Mouse (Mus musculus): ENCODE measurements at regions not wholly inside any gene's neighbourhood (a gene's known extent, or its start where the extent isn't known, plus 50 kb on each side); places are given as distances from the start of the nearest gene placed in this dataset.

DNA sequence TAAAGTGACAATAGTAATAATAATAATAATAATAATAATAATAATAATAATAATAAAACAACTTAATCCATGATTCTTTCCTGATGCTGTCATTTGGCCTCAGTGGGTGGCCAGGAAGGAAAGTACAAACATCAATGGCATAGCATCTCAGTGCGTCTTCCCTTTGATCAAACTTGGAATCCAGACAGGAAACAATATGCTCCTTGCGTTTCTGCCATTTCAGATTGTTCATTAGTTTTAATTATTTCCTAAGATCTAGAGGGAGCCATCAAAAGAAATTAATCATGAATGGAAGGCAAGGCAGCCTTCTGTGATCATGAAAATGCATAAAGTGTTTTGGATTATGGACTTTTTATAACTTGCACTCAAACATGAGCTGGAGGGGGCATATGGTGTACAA lies 125.6 kb upstream of the Crbn start:
- TF ChIP-seq POLR2A (IDR thresholded peaks at IDR 0.05; ENCODE audit: control insufficient read depth, low read depth, low read length) (no peak), CTCF (IDR thresholded peaks at IDR 0.05; ENCODE audit: control insufficient read depth, insufficient read depth, insufficient replicate concordance, low read depth, low read length) (no peak)
- Histone ChIP-seq H3K36me3 (ENCODE audit: control insufficient read depth, insufficient read depth, low read length) (no peaks in the 10 kb centered on the region), H3K4me1 (ENCODE audit: control insufficient read depth, insufficient read depth, low read length) (no peaks in the 10 kb centered on the region), H3K4me3 (ENCODE audit: control insufficient read depth, low read depth, low read length) (no peak overlapping the region), H3K27ac (ENCODE audit: control insufficient read depth, insufficient read depth, low read depth, low read length) (no peak overlapping the region), H3K27me3 (ENCODE audit: control insufficient read depth, insufficient read depth, low read length) (no peaks in the 10 kb centered on the region)

DNA sequence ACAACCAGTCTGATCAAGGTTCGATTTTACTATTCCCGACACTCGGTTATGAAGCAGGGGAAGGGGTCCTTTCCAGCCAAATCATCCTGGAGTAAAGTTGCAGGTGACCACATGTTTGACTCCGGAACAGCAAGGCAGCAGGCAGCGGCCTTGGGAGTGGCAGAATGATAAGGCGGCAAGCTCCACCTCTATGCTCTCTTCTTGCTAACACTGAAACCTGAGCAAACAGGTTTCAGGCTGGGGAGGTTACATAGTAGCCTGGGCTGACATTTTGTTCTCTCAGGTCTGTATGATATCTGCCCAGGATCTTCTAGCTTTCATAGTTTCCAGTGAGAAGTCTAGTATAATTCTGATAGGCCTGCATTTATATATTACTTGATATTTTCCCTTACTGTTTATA lies 133.7 kb upstream of the Crbn start:
- Histone ChIP-seq H3K4me3 (ENCODE audit: control insufficient read depth, low read depth, low read length) (no peak overlapping the region), H3K27ac (ENCODE audit: control insufficient read depth, insufficient read depth, low read depth, low read length) (no peak overlapping the region), H3K4me1 (ENCODE audit: control insufficient read depth, insufficient read depth, low read length) (no peaks in the 10 kb centered on the region), H3K36me3 (ENCODE audit: control insufficient read depth, insufficient read depth, low read length) (no peaks in the 10 kb centered on the region), H3K27me3 (ENCODE audit: control insufficient read depth, insufficient read depth, low read length) (no peaks in the 10 kb centered on the region)
- TF ChIP-seq POLR2A (IDR thresholded peaks at IDR 0.05; ENCODE audit: control insufficient read depth, low read depth, low read length), result no peak
- TF ChIP-seq CTCF (IDR thresholded peaks at IDR 0.05; ENCODE audit: control insufficient read depth, insufficient read depth, insufficient replicate concordance, low read depth, low read length), result no peak

GRCm38 (mm10) chr6:106946227-106946927 lies 146.5 kb upstream of the Crbn start:
- TF ChIP-seq POLR2A (IDR thresholded peaks at IDR 0.05; ENCODE audit: control insufficient read depth, low read depth, low read length), result no peak
- TF ChIP-seq CTCF (IDR thresholded peaks at IDR 0.05; ENCODE audit: control insufficient read depth, insufficient read depth, insufficient replicate concordance, low read depth, low read length), result no peak

GRCm38 (mm10) chr6:106950909-106951308 lies 151.0 kb upstream of the Crbn start:
- Histone ChIP-seq H3K4me1 (ENCODE audit: control insufficient read depth, insufficient read depth, low read length) (no peaks in the 10 kb centered on the region), H3K36me3 (ENCODE audit: control insufficient read depth, insufficient read depth, low read length) (no peaks in the 10 kb centered on the region), H3K27ac (ENCODE audit: control insufficient read depth, insufficient read depth, low read depth, low read length) (no peak overlapping the region), H3K4me3 (ENCODE audit: control insufficient read depth, low read depth, low read length) (no peak overlapping the region), H3K27me3 (ENCODE audit: control insufficient read depth, insufficient read depth, low read length) (no peaks in the 10 kb centered on the region)
- TF ChIP-seq CTCF (IDR thresholded peaks at IDR 0.05; ENCODE audit: control insufficient read depth, insufficient read depth, insufficient replicate concordance, low read depth, low read length) (no peak), POLR2A (IDR thresholded peaks at IDR 0.05; ENCODE audit: control insufficient read depth, low read depth, low read length) (no peak)

More at GRCm38 (mm10) chr6:106946227-106946927, 146.5 kb upstream of the Crbn start:
- Histone ChIP-seq H3K4me3 (ENCODE audit: control insufficient read depth, low read depth, low read length) (no peak overlapping the region), H3K4me1 (ENCODE audit: control insufficient read depth, insufficient read depth, low read length) (no peaks in the 10 kb centered on the region), H3K27me3 (ENCODE audit: control insufficient read depth, insufficient read depth, low read length) (no peaks in the 10 kb centered on the region), H3K36me3 (ENCODE audit: control insufficient read depth, insufficient read depth, low read length) (no peaks in the 10 kb centered on the region), H3K27ac (ENCODE audit: control insufficient read depth, insufficient read depth, low read depth, low read length) (no peak overlapping the region)

- H3K4me1 ChIP-seq (ENCODE audit: control insufficient read depth, insufficient read depth, low read length), result no peaks in the 10 kb centered on the region
- H3K27ac ChIP-seq (ENCODE audit: control insufficient read depth, insufficient read depth, low read depth, low read length), result no peak overlapping the region
- no peak overlapping the region for H3K4me3 ChIP-seq (ENCODE audit: control insufficient read depth, low read depth, low read length)
- no peaks in the 10 kb centered on the region for H3K36me3 ChIP-seq (ENCODE audit: control insufficient read depth, insufficient read depth, low read length)
- no peaks in the 10 kb centered on the region for H3K27me3 ChIP-seq (ENCODE audit: control insufficient read depth, insufficient read depth, low read length)
- TF ChIP-seq POLR2A (IDR thresholded peaks at IDR 0.05; ENCODE audit: control insufficient read depth, low read depth, low read length), result no peak
- TF ChIP-seq CTCF (IDR thresholded peaks at IDR 0.05; ENCODE audit: control insufficient read depth, insufficient read depth, insufficient replicate concordance, low read depth, low read length), result no peak
Measured at GRCm38 (mm10) chr6:106961320-106961719, 161.4 kb upstream of the Crbn start.

- H3K4me3 ChIP-seq (ENCODE audit: control insufficient read depth, low read depth, low read length), result no peak overlapping the region
- no peak overlapping the region for H3K27ac ChIP-seq (ENCODE audit: control insufficient read depth, insufficient read depth, low read depth, low read length)
- TF ChIP-seq POLR2A (IDR thresholded peaks at IDR 0.05; ENCODE audit: control insufficient read depth, low read depth, low read length) (no peak), CTCF (IDR thresholded peaks at IDR 0.05; ENCODE audit: control insufficient read depth, insufficient read depth, insufficient replicate concordance, low read depth, low read length) (no peak)
- no peaks in the 10 kb centered on the region for H3K27me3 ChIP-seq (ENCODE audit: control insufficient read depth, insufficient read depth, low read length)
- no peaks in the 10 kb centered on the region for H3K4me1 ChIP-seq (ENCODE audit: control insufficient read depth, insufficient read depth, low read length)
- H3K36me3 ChIP-seq (ENCODE audit: control insufficient read depth, insufficient read depth, low read length), result no peaks in the 10 kb centered on the region
Measured at GRCm38 (mm10) chr6:106964337-106964736, 164.5 kb upstream of the Crbn start.

DNA sequence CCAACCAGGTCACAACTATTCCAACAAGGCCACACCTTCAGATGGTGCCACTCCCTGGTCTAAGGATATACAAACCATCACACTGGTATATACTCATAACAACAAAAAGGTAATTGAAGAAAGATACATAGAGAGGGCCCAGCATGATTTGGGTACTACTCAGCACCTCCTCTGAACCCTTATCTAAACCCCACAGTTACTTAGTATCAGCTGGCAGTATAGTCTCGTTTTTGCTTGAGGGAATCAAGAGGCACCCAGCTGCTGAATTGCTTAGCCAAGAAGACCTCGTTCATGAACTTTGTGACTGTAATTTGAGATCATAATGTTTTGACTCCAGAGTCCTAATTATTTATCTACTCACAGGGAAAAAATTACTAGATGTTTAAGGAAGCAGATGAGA lies 175.6 kb upstream of the Crbn start:
- no peak overlapping the region for H3K27ac ChIP-seq (ENCODE audit: control insufficient read depth, insufficient read depth, low read depth, low read length)
- H3K36me3 ChIP-seq (ENCODE audit: control insufficient read depth, insufficient read depth, low read length), result no peaks in the 10 kb centered on the region
- H3K4me3 ChIP-seq (ENCODE audit: control insufficient read depth, low read depth, low read length), result no peak overlapping the region
- TF ChIP-seq CTCF (IDR thresholded peaks at IDR 0.05; ENCODE audit: control insufficient read depth, insufficient read depth, insufficient replicate concordance, low read depth, low read length), result no peak
- TF ChIP-seq POLR2A (IDR thresholded peaks at IDR 0.05; ENCODE audit: control insufficient read depth, low read depth, low read length), result no peak
- no peaks in the 10 kb centered on the region for H3K27me3 ChIP-seq (ENCODE audit: control insufficient read depth, insufficient read depth, low read length)
- H3K4me1 ChIP-seq (ENCODE audit: control insufficient read depth, insufficient read depth, low read length), result no peaks in the 10 kb centered on the region
